Mouse (Mus musculus) testis, adult 2 months (tissue): ENCODE results near the gene Mark2.

ENCODE experiments used
- CTCF ChIP-seq: fragments of 200-500 bp; IDR thresholded peaks from 2 replicates; pipeline ENCODE4 v1.5.1; 2012; ENCODE audit warnings: low read depth, mild to moderate bottlenecking, inconsistent platforms, low read length, moderate library complexity; ENCODE audit not compliant: control insufficient read depth, insufficient read depth, insufficient replicate concordance
- POLR2A ChIP-seq: fragments of 200-500 bp; IDR thresholded peaks from 2 replicates; pipeline ENCODE4 v1.6.1; 2012; ENCODE audit warnings: low read depth, mild to moderate bottlenecking, inconsistent platforms, low read length, moderate library complexity; ENCODE audit not compliant: control insufficient read depth

GRCm38 (mm10) chr19:7280557-7281330 is 60.9 kb downstream of the Mark2 start:
- no peak for TF ChIP-seq CTCF
- TF ChIP-seq POLR2A = no peak
